In the genomic region with DNA sequence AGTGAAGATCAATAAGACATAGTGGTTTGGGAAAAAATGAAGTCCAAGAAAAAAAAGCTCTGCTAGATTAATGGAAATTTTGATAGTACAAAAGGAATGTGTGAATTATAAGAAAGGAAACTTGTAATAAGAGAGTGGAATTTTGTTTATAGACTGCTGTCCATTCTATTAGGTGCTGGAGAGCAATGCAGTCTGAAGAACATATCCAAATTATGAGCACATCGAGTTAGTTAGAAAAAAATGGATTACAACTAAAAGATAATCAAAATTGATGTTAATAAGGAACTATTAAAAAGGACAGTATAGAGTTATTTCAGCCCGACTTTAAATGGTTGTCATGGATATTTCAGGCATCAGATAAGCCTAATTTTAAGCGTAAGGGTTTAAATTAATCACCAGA, we compare ENCODE assay signal across 23 mouse cellular contexts.
DNase-seq lines count a peak whose midpoint lies in the region; ATAC-seq and TF ChIP-seq lines count a peak whose summit lies in the region.
"Had no signal": no experiment of that assay in that cellular context is flagged by ENCODE, and none has a peak within 500 bp of the region (broad histone marks: within the 10 kb centered on the region; RNA-seq: fewer than 3 reads in every experiment).

No protein-coding gene starts in this region.

- H3K4me2 ChIP-seq in lung, embryonic 14.5 days: no peak overlapping the region
- no peak overlapping the region for H3K4me2 ChIP-seq in lung, postnatal 0 days (replicated peaks; ENCODE audit: low read depth, low read length)
- H3K4me2 ChIP-seq: embryonic facial prominence, embryonic 12.5 days; forebrain, embryonic 13.5 days; forebrain, embryonic 15.5 days had no signal

- DNase-seq in lung, embryonic 14.5 days: peak; percentile 74
- no peak for DNase-seq in lung, postnatal 4 days
- DNase-seq in lung, postnatal 0 days (ENCODE audit: low spot score): peak; percentile 70
- no peak for DNase-seq in lung, postnatal 14 days
- DNase-seq in Muller cell, postnatal 12 days (ENCODE audit: inconsistent ontology term): peak; percentile 6
- peak; percentile 26 for DNase-seq in lung, postnatal 36 days
- no peak for DNase-seq in adrenal gland, postnatal 4 days (ENCODE audit: low spot score in 2 of 2)
- DNase-seq: adrenal gland, adult 2 months; adrenal gland, postnatal 10 days; adrenal gland, postnatal 25 days; B cell, adult 2 months; cerebellum, adult 11-12 months; cerebellum, adult 2 months; cerebellum, adult 9-10 months; cerebellum, postnatal 10 days; cerebellum, postnatal 25 days had no signal

- H3K4me1 ChIP-seq in lung, embryonic 14.5 days (ENCODE audit: insufficient read depth): no peaks in the 10 kb centered on the region
- H3K4me1 ChIP-seq in lung, postnatal 0 days (ENCODE audit: insufficient read depth, low read depth, low read length): no peaks in the 10 kb centered on the region
- H3K4me1 ChIP-seq: embryonic facial prominence, embryonic 10.5 days; embryonic facial prominence, embryonic 12.5 days; forebrain, embryonic 13.5 days; forebrain, embryonic 15.5 days had no signal

- no peak overlapping the region for H3K27ac ChIP-seq in lung, embryonic 14.5 days (ENCODE audit: low read depth)
- no peak overlapping the region for H3K27ac ChIP-seq in lung, postnatal 0 days (ENCODE audit: low read length)
- H3K27ac ChIP-seq: embryonic facial prominence, embryonic 10.5 days; embryonic facial prominence, embryonic 12.5 days; forebrain, embryonic 13.5 days; forebrain, embryonic 15.5 days had no signal

- TF ChIP-seq EP300 in lung, postnatal 0 days (IDR thresholded peaks at IDR 0.05): peak; percentile 68

- no peak for TF ChIP-seq CTCF in lung, embryonic 14.5 days (IDR thresholded peaks at IDR 0.05; ENCODE audit: low read depth)
- no peak for TF ChIP-seq CTCF in lung, postnatal 0 days (IDR thresholded peaks at IDR 0.05)

- no peak overlapping the region for H3K4me3 ChIP-seq in lung, embryonic 14.5 days (ENCODE audit: low read depth, low read length)
- no peak overlapping the region for H3K4me3 ChIP-seq in lung, postnatal 0 days (ENCODE audit: low read depth, low read length)
- H3K4me3 ChIP-seq: embryonic facial prominence, embryonic 10.5 days; embryonic facial prominence, embryonic 12.5 days; forebrain, embryonic 13.5 days; forebrain, embryonic 15.5 days had no signal

- peak; percentile 63; the same call in 1 of the 2 replicates for ATAC-seq in lung, embryonic 14.5 days (ENCODE audit: insufficient read depth)
- peak; percentile 40; the same call in 1 of the 2 replicates for ATAC-seq in lung, postnatal 0 days
- ATAC-seq: CD4-positive, CD25-positive, alpha-beta regulatory T cell, adult 4 months; forebrain, embryonic 13.5 days; forebrain, embryonic 15.5 days had no signal

- H3K9me3 ChIP-seq in lung, embryonic 14.5 days (ENCODE audit: low read depth, low read length): no peaks in the 10 kb centered on the region
- no peaks in the 10 kb centered on the region for H3K9me3 ChIP-seq in lung, postnatal 0 days (ENCODE audit: low read length)
- H3K9me3 ChIP-seq: embryonic facial prominence, embryonic 10.5 days; embryonic facial prominence, embryonic 12.5 days; forebrain, embryonic 13.5 days; forebrain, embryonic 15.5 days; G1E had no signal

- no peak overlapping the region for H3K9ac ChIP-seq in lung, embryonic 14.5 days
- no peak overlapping the region for H3K9ac ChIP-seq in lung, postnatal 0 days (replicated peaks; ENCODE audit: low read depth)
- H3K9ac ChIP-seq: embryonic facial prominence, embryonic 12.5 days; forebrain, embryonic 13.5 days; forebrain, embryonic 15.5 days had no signal

- H3K27me3 ChIP-seq in lung, embryonic 14.5 days (ENCODE audit: insufficient read depth, low read length): no peaks in the 10 kb centered on the region
- H3K27me3 ChIP-seq in lung, postnatal 0 days (replicated peaks; ENCODE audit: insufficient read depth, low read length): no peaks in the 10 kb centered on the region
- H3K27me3 ChIP-seq: CH12.LX; embryonic facial prominence, embryonic 12.5 days; forebrain, embryonic 13.5 days; forebrain, embryonic 15.5 days had no signal

- no peaks in the 10 kb centered on the region for H3K36me3 ChIP-seq in lung, embryonic 14.5 days (ENCODE audit: insufficient read depth)
- H3K36me3 ChIP-seq in lung, postnatal 0 days (ENCODE audit: insufficient read depth, low read length): no peaks in the 10 kb centered on the region
- H3K36me3 ChIP-seq: embryonic facial prominence, embryonic 10.5 days; embryonic facial prominence, embryonic 12.5 days; forebrain, embryonic 15.5 days; G1E had no signal

- whole genome bisulfite sequencing in lung, embryonic 14.5 days: 29% methylated on average over 3 of the region's 3 CpGs
- 41% methylated on average over 3 of the region's 3 CpGs for WGBS in lung, postnatal 0 days

Comparison
In these comparisons a context has a peak if more than half of its experiments do, and no peak if none do; other contexts are left out.
1. DNase-seq: peak in lung, embryonic 14.5 days (single experiment), lung, postnatal 0 days (single experiment), Muller cell, postnatal 12 days (single experiment) and lung, postnatal 36 days (single experiment); none in lung, postnatal 4 days (0 of 2), lung, postnatal 14 days (single experiment) and adrenal gland, postnatal 4 days (0 of 2).